Mouse (Mus musculus): ENCODE measurements at regions not wholly inside any gene's neighbourhood (a gene's known extent, or its start where the extent isn't known, plus 50 kb on each side); places are given as distances from the start of the nearest gene placed in this dataset.
A peak's percentile ranks its signal among the peaks of the same experiment; 100 is the strongest.

GRCm38 (mm10) chr8:92427801-92428200 is 70.4 kb downstream of the Irx5 start:
- Histone ChIP-seq H3K4me1 (ENCODE audit: insufficient read depth, low read length) (no peaks in the 10 kb centered on the region), H3K27ac (no peak overlapping the region), H3K9me3 (ENCODE audit: low read length) (no peaks in the 10 kb centered on the region), H3K27me3 (ENCODE audit: insufficient read depth, low read length) (no peaks in the 10 kb centered on the region), H3K9ac (replicated peaks; ENCODE audit: low read length) (no peak overlapping the region), H3K36me3 (ENCODE audit: insufficient read depth, low read length) (no peaks in the 10 kb centered on the region), H3K4me2 (ENCODE audit: low read depth, low read length) (0 out of 2 replicates have a peak overlapping the region, but pooled peaks have one; percentile 1), H3K4me3 (ENCODE audit: low read length) (no peak overlapping the region)
- DNase-seq (ENCODE audit: low spot score), result peak; percentile 72
- peak; percentile 75 for ATAC-seq
- WGBS, result 33% methylated on average over 9 of the region's 9 CpGs
- TF ChIP-seq CTCF (IDR thresholded peaks at IDR 0.05; ENCODE audit: low read depth), result no peak

DNA sequence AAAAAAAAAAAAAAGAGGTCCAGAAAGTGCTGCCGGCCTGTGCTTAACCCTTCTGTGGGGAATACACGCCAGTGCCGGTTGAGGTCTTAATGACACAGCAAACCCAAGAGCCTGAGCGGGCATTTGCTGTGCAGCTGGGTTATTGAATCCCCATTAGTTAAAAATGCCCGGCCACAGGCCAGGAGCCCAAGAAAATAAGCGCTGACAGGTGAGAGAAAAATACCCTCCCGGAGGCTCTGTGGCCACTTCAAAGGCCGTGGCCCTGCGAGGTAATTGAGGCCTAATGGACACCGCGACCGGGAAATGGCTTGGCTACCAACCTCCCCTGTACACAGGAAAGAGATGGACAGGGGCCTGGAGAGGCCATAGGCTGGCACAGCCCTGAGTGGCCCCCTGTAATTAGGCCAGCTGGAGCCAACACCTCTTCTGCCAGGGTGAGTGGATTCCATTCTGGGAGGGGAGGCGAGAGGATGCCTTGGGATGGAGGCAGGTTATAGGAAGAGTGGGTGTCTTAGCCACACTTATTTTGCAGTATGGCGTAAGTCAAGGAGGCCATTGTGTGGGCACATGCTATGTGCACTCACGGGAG is 79.7 kb downstream of the Irx5 start:
- Histone ChIP-seq H3K36me3 (ENCODE audit: insufficient read depth, low read length) (no peaks in the 10 kb centered on the region), H3K27ac (no peak overlapping the region), H3K4me1 (ENCODE audit: insufficient read depth, low read length) (0 out of 2 replicates have a peak, but pooled peaks cover 6% of the 10 kb centered on the region), H3K9ac (replicated peaks; ENCODE audit: low read length) (no peak overlapping the region), H3K4me3 (ENCODE audit: low read length) (no peak overlapping the region), H3K4me2 (ENCODE audit: low read depth, low read length) (no peak overlapping the region), H3K9me3 (ENCODE audit: low read length) (no peaks in the 10 kb centered on the region), H3K27me3 (ENCODE audit: insufficient read depth, low read length) (no peaks in the 10 kb centered on the region)
- 81% methylated on average over 15 of the region's 15 CpGs for WGBS
- DNase-seq (ENCODE audit: low spot score) (no peak), ATAC-seq (no peak)
- no peak for TF ChIP-seq CTCF (IDR thresholded peaks at IDR 0.05; ENCODE audit: low read depth)

DNA sequence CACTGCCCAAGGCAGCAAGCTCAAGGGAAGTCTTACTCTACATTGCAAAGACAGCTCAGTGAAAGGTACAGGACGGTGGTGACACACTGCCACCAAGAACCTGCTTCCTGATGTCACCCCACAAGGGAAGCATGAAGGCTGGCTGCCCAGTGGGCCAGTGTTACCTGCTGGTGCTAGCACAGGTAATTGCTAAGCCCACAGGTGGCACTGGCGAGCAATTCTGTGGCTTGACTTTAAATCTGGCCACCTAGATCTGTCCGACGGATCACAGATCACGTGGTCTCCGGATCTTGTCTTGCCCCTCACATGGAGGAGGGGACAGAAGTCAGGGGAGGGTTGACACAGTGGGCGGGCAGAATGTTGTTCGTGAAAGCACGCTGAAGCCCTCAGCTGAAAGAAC is 80.9 kb downstream of the Irx5 start:
- peak; percentile 13; the same call in 1 of the 2 replicates for TF ChIP-seq CTCF (IDR thresholded peaks at IDR 0.05; ENCODE audit: low read depth)
- Histone ChIP-seq H3K9ac (replicated peaks; ENCODE audit: low read length) (no peak overlapping the region), H3K4me2 (ENCODE audit: low read depth, low read length) (no peak overlapping the region), H3K9me3 (ENCODE audit: low read length) (no peaks in the 10 kb centered on the region), H3K27ac (no peak overlapping the region), H3K4me3 (ENCODE audit: low read length) (no peak overlapping the region), H3K4me1 (ENCODE audit: insufficient read depth, low read length) (0 out of 2 replicates have a peak, but pooled peaks cover 6% of the 10 kb centered on the region), H3K27me3 (ENCODE audit: insufficient read depth, low read length) (no peaks in the 10 kb centered on the region), H3K36me3 (ENCODE audit: insufficient read depth, low read length) (no peaks in the 10 kb centered on the region)
- ATAC-seq (no peak), DNase-seq (ENCODE audit: low spot score) (no peak)
- WGBS, result 52% methylated on average over 9 of the region's 9 CpGs

DNA sequence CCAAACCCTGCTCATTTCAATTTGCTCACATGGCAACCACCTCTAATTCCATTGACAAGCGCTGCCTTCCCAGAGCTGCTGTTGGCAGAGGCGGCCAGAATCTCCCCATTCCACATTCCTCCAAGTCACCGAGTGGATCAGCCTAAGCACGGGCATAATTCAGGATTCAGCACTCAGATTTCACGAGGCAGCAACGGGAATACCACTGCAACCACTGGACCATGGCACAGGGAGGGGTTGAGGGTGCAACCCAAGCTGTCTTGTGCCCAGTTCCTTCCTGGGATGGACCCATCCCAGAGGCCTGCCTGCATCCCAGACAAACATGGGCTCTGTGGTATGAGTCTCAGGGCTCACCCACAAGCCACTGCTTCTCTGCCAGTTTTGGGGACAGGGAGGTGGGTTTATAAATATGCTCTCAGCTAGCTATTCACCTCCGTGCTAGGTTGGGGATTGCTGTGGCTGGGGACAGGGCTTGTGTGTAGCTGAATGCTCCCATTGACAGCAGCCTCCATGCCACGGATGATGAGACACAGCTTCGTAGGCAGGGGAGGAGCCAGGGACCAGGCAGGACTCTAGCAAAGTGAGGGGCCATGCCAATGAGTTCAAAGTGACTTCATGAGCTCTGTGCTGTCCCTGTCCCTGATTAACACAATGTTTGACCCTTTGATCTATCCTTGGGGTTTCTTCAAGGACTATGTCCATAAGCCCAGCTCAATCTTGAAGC is 82.5 kb downstream of the Irx5 start:
- ATAC-seq (0 out of 2 replicates have a peak, but pooled peaks have one; percentile 40), DNase-seq (ENCODE audit: low spot score) (peak; percentile 35)
- no peaks in the 10 kb centered on the region for H3K27me3 ChIP-seq (ENCODE audit: insufficient read depth, low read length)
- H3K4me3 ChIP-seq (ENCODE audit: low read length), result no peak overlapping the region
- no peak overlapping the region for H3K4me2 ChIP-seq (ENCODE audit: low read depth, low read length)
- 0 out of 2 replicates have a peak, but pooled peaks cover 6% of the 10 kb centered on the region for H3K4me1 ChIP-seq (ENCODE audit: insufficient read depth, low read length)
- H3K36me3 ChIP-seq (ENCODE audit: insufficient read depth, low read length), result no peaks in the 10 kb centered on the region
- no peak overlapping the region for H3K27ac ChIP-seq
- H3K9ac ChIP-seq (replicated peaks; ENCODE audit: low read length), result no peak overlapping the region
- H3K9me3 ChIP-seq (ENCODE audit: low read length), result no peaks in the 10 kb centered on the region
- TF ChIP-seq CTCF (IDR thresholded peaks at IDR 0.05; ENCODE audit: low read depth), result no peak
- 40% methylated on average over 9 of the region's 9 CpGs for WGBS

DNA sequence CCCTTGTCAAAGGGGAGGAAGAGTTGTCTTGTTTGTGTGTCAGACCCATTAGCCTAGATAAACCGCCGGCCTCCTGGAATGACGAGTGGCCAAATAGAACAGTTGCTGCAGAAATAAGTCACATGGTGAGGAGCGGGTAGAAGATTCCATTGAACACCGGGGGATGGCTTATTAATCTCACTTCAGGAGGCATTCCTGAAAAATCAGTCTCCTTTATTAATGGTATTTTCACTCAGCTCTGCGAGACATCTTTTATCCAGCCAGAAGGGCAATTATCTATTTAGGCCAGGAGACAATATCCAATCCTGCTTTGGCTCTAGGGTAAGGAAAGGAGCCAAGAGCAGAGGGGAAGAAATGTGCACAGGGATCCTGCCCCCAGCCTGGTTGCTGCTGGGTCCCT is 84.7 kb downstream of the Irx5 start:
- no peaks in the 10 kb centered on the region for H3K36me3 ChIP-seq (ENCODE audit: insufficient read depth, low read length)
- H3K27me3 ChIP-seq (ENCODE audit: insufficient read depth, low read length), result no peaks in the 10 kb centered on the region
- WGBS, result 25% methylated on average over 6 of the region's 6 CpGs
- no peak overlapping the region for H3K4me2 ChIP-seq (ENCODE audit: low read depth, low read length)
- no peak for TF ChIP-seq CTCF (IDR thresholded peaks at IDR 0.05; ENCODE audit: low read depth)
- ATAC-seq (no peak), DNase-seq (ENCODE audit: low spot score) (peak; percentile 22)
- no peak overlapping the region for H3K27ac ChIP-seq
- 0 out of 2 replicates have a peak, but pooled peaks cover 6% of the 10 kb centered on the region for H3K4me1 ChIP-seq (ENCODE audit: insufficient read depth, low read length)
- no peak overlapping the region for H3K4me3 ChIP-seq (ENCODE audit: low read length)
- no peak overlapping the region for H3K9ac ChIP-seq (replicated peaks; ENCODE audit: low read length)
- H3K9me3 ChIP-seq (ENCODE audit: low read length), result no peaks in the 10 kb centered on the region

DNA sequence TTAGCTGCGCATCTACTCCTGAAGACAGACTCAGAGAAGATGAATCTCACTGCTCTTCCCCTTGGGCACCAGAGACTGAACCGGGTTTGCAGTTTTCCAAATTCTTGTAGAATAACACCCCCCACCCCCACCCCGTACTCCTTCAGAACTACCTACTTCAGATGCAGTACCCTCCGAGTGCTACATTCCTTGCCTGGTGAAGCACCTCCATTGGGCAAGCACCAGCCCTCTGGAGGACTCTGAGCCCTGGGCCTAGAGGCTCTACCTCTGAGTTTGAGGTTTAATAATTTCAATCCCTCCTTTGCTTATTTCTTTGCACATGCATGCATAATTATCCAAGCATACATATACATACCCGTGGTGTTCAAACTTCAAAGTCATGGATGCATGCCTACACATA is 101.9 kb downstream of the Irx5 start:
- Histone ChIP-seq H3K36me3 (ENCODE audit: insufficient read depth, low read length) (no peaks in the 10 kb centered on the region), H3K4me2 (ENCODE audit: low read depth, low read length) (no peak overlapping the region), H3K9ac (replicated peaks; ENCODE audit: low read length) (no peak overlapping the region), H3K4me3 (ENCODE audit: low read length) (no peak overlapping the region), H3K9me3 (ENCODE audit: low read length) (0 out of 2 replicates have a peak, but pooled peaks cover 3% of the 10 kb centered on the region), H3K4me1 (ENCODE audit: insufficient read depth, low read length) (0 out of 2 replicates have a peak, but pooled peaks cover 3% of the 10 kb centered on the region), H3K27me3 (ENCODE audit: insufficient read depth, low read length) (peaks cover 4% of the 10 kb centered on the region; the same call in 1 of the 2 replicates), H3K27ac (no peak overlapping the region)
- TF ChIP-seq CTCF (IDR thresholded peaks at IDR 0.05; ENCODE audit: low read depth), result no peak
- DNase-seq (ENCODE audit: low spot score), result no peak
- 88% methylated on average over 5 of the region's 5 CpGs for WGBS
- ATAC-seq, result no peak
